Mouse (Mus musculus) embryonic facial prominence, embryonic 11.5 days (tissue): ENCODE data around the gene Tirap. TPM values are rescaled to one million over a fixed set of nuclear protein-coding genes. Genes with fewer than 3 reads are reported as not detected.
A peak's percentile ranks its signal among the peaks of the same experiment; 100 is the strongest.

Experiments
- ATAC-seq: fragments of 200-750 bp; cut with Nextera tagmentation; replicated peaks from 2 replicates; pipeline ENCODE4 v1.8.0; 2017; ENCODE audit warnings: low read depth; ENCODE audit not compliant: insufficient number of reproducible peaks, low FRiP score, low TSS enrichment
- DNase-seq: peaks from one replicate; pipeline ENCODE4 v3.0.0-alpha.2; 2015; ENCODE audit warnings: low spot score
- H3K27ac ChIP-seq: fragments of 300-500 bp; sonication (generic); replicated peaks from 2 replicates; pipeline ENCODE4 v1.5.1; 2014; ENCODE audit warnings: mild to moderate bottlenecking, low read depth, low read length, control low read depth
- H3K27me3 ChIP-seq: fragments of 300-500 bp; sonication (generic); 2 replicates; pipeline ENCODE4 v1.6.1; 2014; ENCODE audit warnings: mild to moderate bottlenecking, low read length, moderate library complexity, mixed read lengths; ENCODE audit not compliant: control insufficient read depth, insufficient read depth
- H3K36me3 ChIP-seq: fragments of 300-500 bp; sonication (generic); replicated peaks from 2 replicates; pipeline ENCODE4 v1.6.1; 2014; ENCODE audit warnings: low read depth, mild to moderate bottlenecking, low read length, moderate library complexity, mixed read lengths; ENCODE audit not compliant: control insufficient read depth, insufficient read depth
- H3K4me1 ChIP-seq: fragments of 300-500 bp; sonication (generic); 2 replicates; pipeline ENCODE4 v1.6.1; 2014; ENCODE audit warnings: low read length, mixed read lengths; ENCODE audit not compliant: control insufficient read depth, insufficient read depth
- H3K4me2 ChIP-seq: fragments of 300-500 bp; sonication (generic); 2 replicates; pipeline ENCODE4 v1.6.1; 2014; ENCODE audit warnings: low read depth, mild to moderate bottlenecking, control low read depth, low read length, moderate library complexity
- H3K4me3 ChIP-seq: fragments of 300-500 bp; sonication (generic); 2 replicates; pipeline ENCODE4 v1.5.1; 2014; ENCODE audit warnings: low read depth, low read length, control low read depth
- H3K9ac ChIP-seq: fragments of 300-500 bp; sonication (generic); replicated peaks from 2 replicates; pipeline ENCODE4 v1.6.1; 2014; ENCODE audit warnings: mild to moderate bottlenecking, control low read depth, low read length
- H3K9me3 ChIP-seq: fragments of 300-500 bp; sonication (generic); replicated peaks from 2 replicates; pipeline ENCODE4 v1.6.1; 2016; ENCODE audit warnings: mild to moderate bottlenecking, low read length, inconsistent platforms, mixed read lengths; ENCODE audit not compliant: control insufficient read depth
- WGBS: fragments of 180-500 bp; shearing (Covaris S2); extraction: QIAGEN DNeasy Blood & Tissue Kit; methylation state at CpG from one replicate; pipeline ENCODE4 v1.1.7; 2014; 5-methylcytosine and 5-hydroxymethylcytosine counted together
- polyA plus RNA-seq: library from polyadenylated mRNA; unstranded; fragments of >200 nt; fragmentation: Nextera tagmentation; extraction: Ambion mirVana; gene quantifications from 2 replicates; pipeline ENCODE4 v1.2.1, GENCODE M21; 2014

Tirap gene
- polyA plus RNA-seq, 1 experiment from 2014 or later, result 15.3 TPM

DNA sequence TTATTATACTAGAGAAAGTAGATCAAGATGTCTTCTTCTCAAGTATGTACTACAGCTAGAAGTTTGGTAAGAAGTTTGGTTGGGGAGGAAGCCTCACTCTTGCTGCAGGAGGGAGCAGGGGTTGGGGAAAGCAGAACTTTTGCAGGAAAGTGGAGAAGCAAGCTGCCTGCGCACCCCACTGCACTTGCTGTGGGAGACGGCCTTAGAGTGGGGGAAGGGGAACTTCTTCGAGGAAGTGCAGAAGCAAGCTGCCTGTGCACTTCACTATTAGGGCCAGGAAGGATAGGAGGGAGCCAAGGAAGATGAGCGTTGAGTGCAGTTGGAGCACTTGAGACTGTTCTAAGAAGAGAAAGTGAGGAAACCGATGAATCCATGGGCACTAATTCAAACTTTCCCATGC, 16.7 kb downstream of the Tirap start:
- WGBS, result 60% methylated on average over 5 of the region's 5 CpGs
- ATAC-seq (no peak), DNase-seq (no peak)
- Histone ChIP-seq H3K36me3 (no peaks in the 10 kb centered on the region), H3K27ac (no peak overlapping the region), H3K4me3 (no peak overlapping the region), H3K9ac (no peak overlapping the region), H3K9me3 (no peaks in the 10 kb centered on the region), H3K4me2 (no peak overlapping the region), H3K27me3 (no peaks in the 10 kb centered on the region), H3K4me1 (no peaks in the 10 kb centered on the region)

DNA sequence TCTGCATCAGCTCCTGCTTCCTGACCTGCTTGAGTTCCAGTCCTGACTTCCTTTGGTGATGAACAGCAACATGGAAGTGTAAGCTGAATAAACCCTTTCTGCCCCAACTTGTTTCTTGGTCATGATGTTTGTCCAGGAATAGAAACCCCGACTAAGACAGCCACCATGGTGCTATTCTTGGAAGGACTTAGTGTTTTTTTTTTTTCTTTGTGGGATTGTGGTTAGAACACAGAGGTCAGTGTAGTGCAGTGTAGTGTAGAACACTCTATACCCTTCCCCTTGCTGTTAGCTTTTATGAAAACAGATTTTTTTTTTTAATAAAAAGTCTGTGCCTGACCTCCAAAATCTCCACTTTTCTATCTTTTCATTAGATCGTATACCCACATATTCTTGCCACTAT, 17.3 kb downstream of the Tirap start:
- DNase-seq (no peak), ATAC-seq (no peak)
- Histone ChIP-seq H3K9me3 (no peaks in the 10 kb centered on the region), H3K9ac (no peak overlapping the region), H3K27me3 (no peaks in the 10 kb centered on the region), H3K4me2 (no peak overlapping the region), H3K27ac (no peak overlapping the region), H3K4me3 (no peak overlapping the region), H3K36me3 (no peaks in the 10 kb centered on the region), H3K4me1 (no peaks in the 10 kb centered on the region)
- 88% methylated on average over 2 of the region's 2 CpGs for WGBS

DNA sequence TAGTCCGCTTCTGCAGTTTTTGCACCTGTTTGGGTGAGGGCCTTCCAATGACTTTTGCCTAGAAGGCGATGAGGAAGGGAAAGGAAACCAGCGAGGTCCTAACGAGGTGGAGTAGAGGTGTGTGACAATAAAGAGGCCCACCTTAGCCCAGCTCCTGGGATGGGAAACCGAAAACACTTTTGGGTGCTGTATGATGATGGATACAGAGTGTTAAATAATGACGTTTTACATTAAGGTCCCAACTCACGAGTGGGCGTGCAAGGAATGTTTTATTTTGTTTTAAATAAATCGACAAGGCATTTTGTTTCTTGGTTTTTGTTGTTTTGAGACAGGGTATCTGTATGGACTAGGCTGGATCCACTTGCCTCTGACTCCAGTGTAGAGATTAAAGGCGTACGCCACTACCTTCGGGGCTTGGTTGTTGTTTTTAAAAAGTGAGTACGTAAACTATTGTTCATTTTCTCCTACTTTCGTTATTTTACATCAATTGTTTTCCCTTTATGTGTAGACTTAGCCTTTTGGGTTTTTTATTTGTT, 23.9 kb downstream of the Tirap start:
- Histone ChIP-seq H3K9me3 (no peaks in the 10 kb centered on the region), H3K27me3 (no peaks in the 10 kb centered on the region), H3K4me2 (peak overlapping the region; percentile 8; the same call in 1 of the 2 replicates), H3K4me3 (peak overlapping the region; percentile 61; the same call in 1 of the 2 replicates), H3K36me3 (no peaks in the 10 kb centered on the region), H3K27ac (no peak overlapping the region), H3K4me1 (no peaks in the 10 kb centered on the region), H3K9ac (no peak overlapping the region)
- WGBS, result 51% methylated on average over 14 of the region's 14 CpGs
- ATAC-seq (0 out of 2 replicates have a peak, but pooled peaks have one; percentile 30), DNase-seq (no peak)

DNA sequence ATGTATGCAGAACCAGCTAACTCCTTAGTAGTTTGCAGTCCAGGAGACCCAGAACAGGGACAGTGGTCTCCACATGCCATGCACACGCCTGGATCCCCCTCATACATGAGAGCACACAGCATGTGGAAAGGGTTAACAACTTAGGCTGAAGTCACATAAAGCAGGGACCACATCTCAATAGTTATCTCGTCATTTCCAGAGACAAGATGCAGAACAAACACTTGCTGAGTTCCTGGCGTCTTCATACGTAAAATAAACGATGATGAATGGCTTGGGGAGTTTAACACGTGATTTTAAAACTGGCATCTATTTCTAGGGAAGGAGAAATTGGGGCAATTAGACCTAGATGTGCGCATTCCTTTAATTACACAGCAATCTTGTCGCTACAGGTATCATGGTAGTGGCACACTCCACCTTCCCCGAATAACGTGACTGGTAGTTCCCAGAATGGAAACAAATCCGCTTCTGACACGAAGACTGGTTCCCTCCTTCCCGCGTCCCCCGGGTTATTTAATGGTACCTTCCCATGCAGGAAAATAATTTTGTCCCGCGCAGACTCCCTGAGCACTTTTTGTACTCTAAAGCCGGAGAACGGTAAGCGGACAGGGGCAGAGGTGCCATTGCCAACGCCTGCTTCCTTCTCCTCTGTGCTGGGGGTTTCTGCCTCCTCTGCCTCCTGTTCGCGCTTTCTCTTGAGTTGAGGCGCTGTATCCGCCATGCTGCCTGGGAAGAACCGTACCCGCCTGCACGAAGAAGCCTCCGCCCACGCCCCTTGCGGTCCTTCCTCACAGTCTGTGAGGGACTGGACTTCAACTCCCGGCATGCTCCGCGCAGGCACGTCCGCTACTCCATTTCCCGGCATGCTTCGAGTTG, 24.6 kb downstream of the Tirap start, which contains the start of gene Dcps:
TSS of gene Dcps (minus strand) at position 811 of the 873 bp plus-strand sequence.
- H3K9ac ChIP-seq, result peak within 1 kb of the TSS; percentile 68
- ATAC-seq, result peak; percentile 98
- no peaks in the 10 kb centered on the region for H3K9me3 ChIP-seq
- no peaks in the 10 kb centered on the region for H3K4me1 ChIP-seq
- peak within 1 kb of the TSS; percentile 72; the same call in 1 of the 2 replicates for H3K27ac ChIP-seq
- DNase-seq, result peak; percentile 95
- H3K27me3 ChIP-seq, result no peaks in the 10 kb centered on the region
- H3K36me3 ChIP-seq, result no peaks in the 10 kb centered on the region
- H3K4me3 ChIP-seq, result peak within 1 kb of the TSS; percentile 61
- peak within 1 kb of the TSS; percentile 80 for H3K4me2 ChIP-seq
- WGBS, result under 1% methylated on average over 38 of the region's 38 CpGs

DNA sequence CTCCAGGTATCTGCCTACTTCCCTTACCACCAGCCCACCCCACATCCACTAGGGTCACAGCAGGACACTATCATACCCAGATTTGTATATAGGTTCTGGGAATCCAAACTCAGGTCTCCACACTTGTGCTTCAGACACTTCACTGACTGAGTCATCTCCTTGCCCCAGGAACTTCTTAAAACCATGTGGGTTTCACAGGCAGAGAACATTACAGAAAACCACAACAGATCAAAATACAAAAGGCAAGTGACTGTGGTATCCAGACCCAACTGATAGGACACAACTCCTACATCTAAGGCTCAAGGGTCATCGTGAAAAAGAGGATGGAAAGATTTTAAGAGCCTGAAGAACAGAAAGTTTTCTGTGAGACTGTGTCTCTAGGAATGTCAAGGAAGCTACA, 26.8 kb downstream of the Tirap start:
- H3K4me3 ChIP-seq, result no peak overlapping the region
- no peaks in the 10 kb centered on the region for H3K36me3 ChIP-seq
- no peaks in the 10 kb centered on the region for H3K9me3 ChIP-seq
- no peak overlapping the region for H3K4me2 ChIP-seq
- ATAC-seq (no peak), DNase-seq (no peak)
- no peak overlapping the region for H3K9ac ChIP-seq
- no peaks in the 10 kb centered on the region for H3K27me3 ChIP-seq
- no peaks in the 10 kb centered on the region for H3K4me1 ChIP-seq
- 95% methylated on average over 1 of the region's 1 CpGs for WGBS
- no peak overlapping the region for H3K27ac ChIP-seq

DNA sequence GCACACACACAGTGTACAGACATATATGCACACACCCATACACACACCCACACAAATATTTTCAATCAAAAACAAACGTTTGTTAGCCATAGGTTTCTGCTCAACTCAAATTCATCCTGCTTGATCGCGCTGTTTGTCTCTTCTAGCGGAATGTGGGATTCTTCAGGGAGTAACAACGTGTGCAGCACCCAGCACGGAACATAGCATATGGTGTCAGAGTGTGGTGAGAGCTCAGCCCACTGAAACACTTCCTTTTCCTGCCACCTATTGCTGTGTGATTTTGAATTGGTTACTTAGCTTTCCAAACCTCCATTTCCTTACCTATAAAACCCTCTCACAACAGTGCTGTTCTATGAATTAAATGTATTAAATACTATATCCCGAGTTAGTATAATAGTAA, 30.0 kb downstream of the Tirap start:
- Histone ChIP-seq H3K27ac (no peak overlapping the region), H3K4me3 (no peak overlapping the region), H3K4me1 (no peaks in the 10 kb centered on the region), H3K27me3 (no peaks in the 10 kb centered on the region), H3K4me2 (no peak overlapping the region), H3K9ac (no peak overlapping the region), H3K9me3 (no peaks in the 10 kb centered on the region), H3K36me3 (no peaks in the 10 kb centered on the region)
- DNase-seq, result no peak
- 89% methylated on average over 7 of the region's 7 CpGs for WGBS
- ATAC-seq, result no peak

DNA sequence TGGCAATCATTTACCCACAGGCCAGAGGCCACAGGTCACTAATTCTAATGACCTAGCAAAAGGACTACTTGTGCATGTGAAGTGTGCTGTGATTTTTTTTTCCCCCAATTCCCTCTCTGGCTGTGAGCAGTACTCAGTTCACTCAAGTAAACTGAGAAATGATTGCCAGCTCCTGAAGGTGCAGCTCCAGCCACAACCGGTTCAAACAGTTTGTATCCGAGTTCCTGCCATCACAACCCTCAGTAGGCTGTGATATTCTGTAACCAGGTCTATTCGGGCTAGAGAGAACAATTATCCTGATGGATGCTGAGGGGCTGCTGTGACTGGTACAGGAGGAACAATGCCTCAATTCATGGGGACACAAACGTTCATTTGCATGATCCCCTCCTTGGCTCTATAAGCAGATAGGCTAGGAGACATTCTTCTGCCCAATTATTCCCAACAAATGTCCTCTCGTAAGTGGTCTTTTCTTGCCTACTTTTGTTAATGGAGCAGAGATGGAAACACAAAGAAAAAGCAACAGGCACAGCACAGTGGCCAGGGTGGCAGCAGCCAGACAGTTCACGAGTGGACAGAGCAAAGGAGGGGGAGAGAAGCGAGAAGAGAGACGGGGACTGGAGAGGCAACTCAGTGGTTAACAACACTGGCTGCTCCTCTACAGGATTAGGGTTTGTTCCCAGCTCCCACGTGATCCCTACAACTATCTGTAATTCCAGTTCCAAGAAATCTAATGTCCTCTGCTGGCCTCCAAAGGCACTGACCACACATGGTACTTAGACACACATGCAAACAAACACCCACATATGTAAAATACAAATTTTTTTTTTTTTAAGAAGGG, 33.1 kb downstream of the Tirap start:
- DNase-seq (no peak), ATAC-seq (peak; percentile 56; the same call in 1 of the 2 replicates)
- Histone ChIP-seq H3K4me1 (no peaks in the 10 kb centered on the region), H3K27ac (no peak overlapping the region), H3K9ac (no peak overlapping the region), H3K9me3 (no peaks in the 10 kb centered on the region), H3K27me3 (no peaks in the 10 kb centered on the region), H3K4me2 (no peak overlapping the region), H3K4me3 (no peak overlapping the region), H3K36me3 (no peaks in the 10 kb centered on the region)
- 23% methylated on average over 9 of the region's 9 CpGs for WGBS
